Mouse (Mus musculus) Patski (cell line): ENCODE measurements around the gene Immp2l. TPM values are rescaled to one million over a fixed set of nuclear protein-coding genes. Genes with fewer than 3 reads are reported as not detected.

ENCODE experiments used
- ATAC-seq: fragments of 100-300 bp; one replicate; pipeline ENCODE4 v1.8.0; 2021
- CTCF ChIA-PET: fragments of 350-600 bp; sonication (Branson Sonifier 250); formaldehyde crosslinking; loops from one replicate; lab custom pipeline; 2022; ENCODE audit warnings: inconsistent platforms; lab: Charles Lee
- POLR2A ChIA-PET: fragments of 350-600 bp; sonication (Branson Sonifier 250); formaldehyde crosslinking; loops from one replicate; lab custom pipeline; 2022; ENCODE audit warnings: antibody characterized with exemption, inconsistent platforms; lab: Charles Lee
- DNase-seq: peaks from one replicate; pipeline ENCODE4 v3.0.0-alpha.2; 2011; ENCODE audit warnings: low read depth, low spot score
- H3K27me3 ChIP-seq: fragments of 371-371 bp; one replicate; pipeline ENCODE4 v1.5.1; 2021
- CTCF ChIP-seq: fragments of 100-300 bp; IDR thresholded peaks from one replicate; pipeline ENCODE4 v1.5.1; 2021
- in situ Hi-C: fragments of 300-500 bp; cut with MboI; formaldehyde crosslinking; loops from 3 replicates; pipeline ENCODE4 v1.11.1; 2018; ENCODE audit warnings: low pct_unique_long_range_greater_than_20kb, mixed read lengths
- polyA plus RNA-seq: library from polyadenylated mRNA; unstranded; gene quantifications from one replicate; pipeline ENCODE4 v1.2.3, GENCODE M21; 2021

Gene Immp2l
- polyA plus RNA-seq, 1 experiment from 2014 or later: 21.6 TPM

DNA sequence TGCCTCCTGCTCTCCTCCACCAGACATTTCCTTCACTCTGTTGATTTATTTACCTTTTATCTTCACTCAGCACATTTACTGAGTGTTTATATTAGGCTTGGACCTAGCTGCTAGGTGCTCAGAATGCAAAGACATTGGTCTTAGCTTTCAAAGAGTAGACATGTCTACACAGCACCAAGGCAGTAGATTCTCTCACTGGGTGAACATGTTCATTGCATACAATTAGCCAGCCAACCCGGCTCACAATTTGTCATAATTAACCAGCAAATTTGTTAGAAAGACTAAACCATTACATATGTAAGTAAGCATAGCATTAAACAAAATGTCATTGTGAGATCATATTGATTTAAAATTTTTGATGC is 542.5 kb downstream of the Immp2l start:
- in situ Hi-C loops: no loop called here
- CTCF ChIA-PET: no interaction called here
- H3K27me3 ChIP-seq: no peaks in the 10 kb centered on the region
- DNase-seq (no peak), ATAC-seq (no peak)
- TF ChIP-seq CTCF: no peak
- POLR2A ChIA-PET: no interaction called here

DNA sequence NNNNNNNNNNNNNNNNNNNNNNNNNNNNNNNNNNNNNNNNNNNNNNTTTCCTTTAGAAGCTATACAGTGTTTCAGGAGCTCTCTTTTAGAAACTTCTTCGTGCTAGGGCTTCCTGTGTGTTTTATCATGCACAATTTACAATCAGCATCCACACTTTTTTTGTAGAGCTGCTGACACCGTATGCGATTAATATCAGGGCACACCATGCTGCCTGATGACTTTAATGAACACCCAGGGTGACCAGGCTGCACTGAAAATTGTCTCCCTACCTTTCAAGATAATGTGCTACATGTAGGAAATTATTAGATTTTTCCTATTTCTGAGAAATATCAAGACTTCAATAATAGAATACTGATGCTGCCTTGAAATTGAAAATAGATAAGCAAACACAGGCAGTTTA is 549.9 kb downstream of the Immp2l start:
- TF ChIP-seq CTCF: no peak
- no peak for DNase-seq
- POLR2A ChIA-PET: no interaction called here
- peaks cover 2% of the 10 kb centered on the region for H3K27me3 ChIP-seq
- in situ Hi-C loops: no loop called here
- no peak for ATAC-seq
- CTCF ChIA-PET: no interaction called here

DNA sequence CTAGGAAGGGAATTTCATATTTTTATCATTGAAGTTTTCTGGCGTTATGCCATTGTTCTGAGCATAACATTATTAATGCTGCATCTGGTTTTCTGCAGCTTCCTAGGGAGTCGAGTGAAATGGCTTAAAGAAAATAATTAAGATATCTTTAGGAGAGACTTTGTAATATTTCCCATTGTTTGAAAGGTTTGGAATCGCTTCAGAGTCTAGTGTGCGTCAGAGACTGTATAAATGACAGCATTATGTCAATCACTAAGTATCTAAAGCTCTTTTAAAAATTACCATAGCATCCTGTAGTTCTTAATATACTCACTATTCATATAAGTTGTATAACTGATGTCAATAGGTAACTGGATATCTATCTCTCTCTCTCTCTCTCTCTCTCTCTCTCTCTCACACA is 551.3 kb downstream of the Immp2l start:
- no peak for DNase-seq
- no peak for TF ChIP-seq CTCF
- peaks cover 6% of the 10 kb centered on the region for H3K27me3 ChIP-seq
- CTCF ChIA-PET: interaction anchor here (1.7 kb wide), 2 partner anchors 12 to 13 kb away, joined by 4 read pairs; no protein-coding TSS in a partner anchor
- POLR2A ChIA-PET: no interaction called here
- no peak for ATAC-seq
- in situ Hi-C loops: no loop called here

DNA sequence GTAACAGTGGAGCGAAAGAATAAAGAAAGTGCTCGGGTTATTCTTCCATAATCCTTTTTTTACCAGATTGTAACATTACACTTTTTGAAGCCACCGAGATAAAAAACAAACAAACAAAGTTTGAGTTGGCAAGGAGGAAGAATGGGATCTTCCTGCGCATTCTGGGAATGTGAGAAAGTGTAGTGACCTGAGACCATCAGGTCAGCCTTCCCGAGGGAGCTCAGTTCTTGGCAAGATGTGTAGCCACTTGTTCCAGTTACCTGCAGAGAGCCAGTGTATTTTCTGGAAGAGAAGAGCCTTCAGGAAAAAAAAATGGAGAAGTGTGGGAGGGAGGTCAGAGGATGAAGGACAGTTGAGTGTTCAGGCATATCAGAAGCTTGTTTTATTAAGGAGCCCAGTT is 569.5 kb downstream of the Immp2l start:
- no peaks in the 10 kb centered on the region for H3K27me3 ChIP-seq
- no peak for DNase-seq
- CTCF ChIA-PET: no interaction called here
- no peak for TF ChIP-seq CTCF
- POLR2A ChIA-PET: interaction anchor here (0.7 kb wide), 1 partner anchor 656 kb away, joined by 3 read pairs; no protein-coding TSS in a partner anchor
- ATAC-seq: no peak
- in situ Hi-C loops: no loop called here

DNA sequence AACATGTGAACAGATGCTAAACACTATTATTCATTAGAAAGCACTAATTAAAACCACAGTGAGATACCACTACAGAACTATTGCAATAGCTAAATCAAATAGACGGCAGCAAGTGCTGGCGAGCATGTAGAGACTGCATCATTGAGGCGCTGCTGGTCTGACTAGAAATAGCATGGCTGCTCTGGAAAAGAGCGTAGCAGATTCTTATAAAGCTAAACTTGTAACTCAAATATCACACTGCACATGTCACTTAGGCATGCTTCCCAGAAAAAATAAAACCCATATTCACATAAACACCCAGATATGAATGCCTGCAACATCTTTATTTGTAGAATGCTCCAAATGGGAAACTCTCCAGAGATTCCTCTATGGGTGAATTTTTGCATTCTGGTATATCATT is 570.1 kb downstream of the Immp2l start:
- ChIA-PET POLR2A (no interaction called here), CTCF (interaction anchor here (0.7 to 0.9 kb wide), 2 partner anchors 10 to 38 kb away, joined by 3 read pairs; no protein-coding TSS in a partner anchor)
- no peak for DNase-seq
- TF ChIP-seq CTCF: no peak
- in situ Hi-C loops: no loop called here
- no peaks in the 10 kb centered on the region for H3K27me3 ChIP-seq
- no peak for ATAC-seq

DNA sequence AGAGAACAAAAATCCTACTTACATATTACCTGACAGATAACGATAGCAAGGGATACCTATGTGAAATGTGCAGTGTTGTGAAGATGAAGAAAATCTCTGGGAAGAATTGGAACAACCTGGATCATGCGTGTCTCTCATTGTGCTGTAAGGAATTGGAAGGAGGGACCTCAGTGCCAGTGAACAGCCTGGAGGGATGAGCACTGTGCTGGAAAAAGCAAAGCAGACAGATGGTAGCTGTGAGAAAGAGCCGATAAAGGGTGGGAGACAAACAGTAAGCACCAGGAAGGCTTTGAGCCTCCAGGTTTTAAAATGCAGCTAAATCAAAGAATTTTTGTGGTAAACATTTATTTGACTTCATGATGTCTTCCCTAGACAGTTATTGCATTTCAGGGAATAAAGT is 591.4 kb downstream of the Immp2l start:
- in situ Hi-C loops: no loop called here
- H3K27me3 ChIP-seq: no peaks in the 10 kb centered on the region
- CTCF ChIA-PET: no interaction called here
- no peak for DNase-seq
- TF ChIP-seq CTCF: no peak
- no peak for ATAC-seq
- POLR2A ChIA-PET: no interaction called here

DNA sequence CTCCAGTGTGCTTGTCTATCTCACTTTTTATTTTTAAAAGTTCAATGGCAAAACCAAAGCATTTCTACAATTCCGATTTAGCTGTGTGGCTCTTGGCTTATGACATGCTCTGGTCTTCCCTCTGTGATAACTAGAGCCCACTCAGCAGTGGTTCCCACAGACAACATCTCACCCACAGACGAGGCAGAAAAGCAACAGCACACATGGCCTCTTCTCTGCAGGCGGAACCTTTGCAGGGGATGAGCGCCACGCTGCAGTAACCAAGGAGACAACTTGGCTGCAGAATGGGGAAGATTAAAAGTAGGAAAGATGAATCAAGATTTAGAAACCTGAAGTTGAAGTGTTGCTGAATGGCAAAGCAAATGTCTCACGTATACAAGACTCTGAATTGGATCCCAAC is 597.5 kb downstream of the Immp2l start:
- CTCF ChIA-PET: no interaction called here
- no peak for ATAC-seq

DNA sequence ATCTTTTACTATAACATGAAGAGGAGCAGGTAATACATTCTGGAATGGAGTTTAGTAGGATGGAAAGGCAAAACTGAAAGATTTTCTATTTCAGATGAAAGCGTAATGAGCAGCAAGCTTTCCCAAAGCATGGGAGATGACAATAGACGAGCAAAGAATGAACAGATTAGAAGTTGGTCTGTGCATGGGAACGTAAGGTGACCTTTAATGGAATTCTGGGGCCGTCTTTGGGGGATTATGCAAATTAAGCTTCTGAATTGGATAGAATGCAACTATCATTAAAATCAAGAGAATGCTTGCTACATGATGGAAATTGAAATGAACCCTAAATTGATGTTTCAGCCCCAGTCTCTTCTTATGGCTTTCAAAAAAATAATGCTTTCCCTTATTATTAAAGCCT is 619.4 kb downstream of the Immp2l start:
- ChIA-PET POLR2A (no interaction called here), CTCF (no interaction called here)
- no peaks in the 10 kb centered on the region for H3K27me3 ChIP-seq
- DNase-seq (no peak), ATAC-seq (no peak)
- in situ Hi-C loops: no loop called here
- TF ChIP-seq CTCF: no peak

More for the DNA sequence above, 597.5 kb downstream of the Immp2l start:
- no peak for DNase-seq
- no peaks in the 10 kb centered on the region for H3K27me3 ChIP-seq
- in situ Hi-C loops: no loop called here
- POLR2A ChIA-PET: no interaction called here
- TF ChIP-seq CTCF: no peak

DNA sequence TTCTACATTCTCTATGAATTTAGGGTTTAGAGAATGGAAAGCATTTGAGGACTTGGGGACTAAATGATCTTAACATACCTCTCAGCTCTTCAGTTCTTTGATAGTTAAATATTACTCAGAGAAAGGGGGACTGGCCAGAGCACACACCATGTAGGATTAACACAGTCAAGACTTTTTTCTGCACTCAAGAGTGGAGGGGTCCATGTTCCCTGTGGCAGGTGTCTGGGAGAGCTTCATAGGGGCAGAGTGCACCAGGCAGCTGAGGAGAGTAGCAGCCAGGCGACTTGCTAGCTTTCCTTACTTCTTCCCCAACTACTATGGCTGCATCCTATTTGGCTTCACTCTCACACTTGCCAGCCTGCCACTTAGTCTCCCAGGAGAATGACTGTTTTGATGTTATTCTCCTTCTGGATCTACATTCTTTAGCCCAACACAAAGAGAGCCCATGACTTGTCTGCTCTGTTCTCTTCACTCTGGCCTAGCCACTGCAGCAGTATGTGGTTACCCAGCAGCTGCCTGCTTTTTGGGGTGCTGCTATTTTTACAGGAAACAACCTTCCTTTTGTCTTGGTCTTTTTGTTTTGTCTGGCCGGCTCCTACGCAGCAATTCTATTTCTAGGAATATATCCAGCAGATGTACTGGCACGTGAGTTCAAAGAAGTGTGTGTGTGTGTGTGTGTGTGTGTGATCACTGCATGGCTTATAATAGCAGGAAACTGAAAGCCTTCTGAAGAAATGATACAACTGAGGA is 621.1 kb downstream of the Immp2l start:
- ChIA-PET CTCF (no interaction called here), POLR2A (no interaction called here)
- TF ChIP-seq CTCF: no peak
- H3K27me3 ChIP-seq: no peaks in the 10 kb centered on the region
- DNase-seq (no peak), ATAC-seq (no peak)
- in situ Hi-C loops: no loop called here

DNA sequence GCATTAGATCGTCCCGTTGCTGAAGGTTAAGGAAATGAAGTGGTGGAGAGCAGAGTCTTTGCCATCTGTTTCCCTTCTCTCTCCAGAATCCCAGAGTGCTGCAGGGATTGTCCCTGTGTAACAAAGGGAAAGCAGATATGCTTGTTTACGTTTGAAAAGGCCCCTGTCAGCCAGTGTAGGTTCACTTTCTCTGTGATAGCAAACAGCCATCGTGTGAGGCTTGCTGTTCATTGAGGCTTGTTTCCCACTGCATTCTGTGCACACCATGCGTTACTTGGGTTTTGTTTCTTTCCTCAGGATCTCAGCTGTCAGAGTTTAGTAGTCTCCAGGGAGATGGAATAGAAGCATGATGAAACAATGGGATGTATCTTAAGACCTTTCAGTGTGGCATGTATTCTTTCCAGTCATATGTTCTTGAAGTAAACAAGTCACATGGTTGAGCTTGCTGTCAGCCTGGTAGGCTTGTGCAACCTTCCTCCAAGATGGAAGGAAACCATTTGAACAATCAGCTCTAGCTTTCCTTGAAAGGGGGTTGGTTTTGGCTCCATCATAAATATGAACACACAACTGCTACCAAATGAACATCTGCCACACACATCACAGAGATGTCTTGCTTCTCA is 623.2 kb downstream of the Immp2l start:
- ATAC-seq (no peak), DNase-seq (no peak)
- in situ Hi-C loops: no loop called here
- no peaks in the 10 kb centered on the region for H3K27me3 ChIP-seq
- POLR2A ChIA-PET: no interaction called here
- TF ChIP-seq CTCF: no peak
- CTCF ChIA-PET: interaction anchor here (1.5 kb wide), 1 partner anchor 18 kb away, joined by 3 read pairs; no protein-coding TSS in a partner anchor

DNA sequence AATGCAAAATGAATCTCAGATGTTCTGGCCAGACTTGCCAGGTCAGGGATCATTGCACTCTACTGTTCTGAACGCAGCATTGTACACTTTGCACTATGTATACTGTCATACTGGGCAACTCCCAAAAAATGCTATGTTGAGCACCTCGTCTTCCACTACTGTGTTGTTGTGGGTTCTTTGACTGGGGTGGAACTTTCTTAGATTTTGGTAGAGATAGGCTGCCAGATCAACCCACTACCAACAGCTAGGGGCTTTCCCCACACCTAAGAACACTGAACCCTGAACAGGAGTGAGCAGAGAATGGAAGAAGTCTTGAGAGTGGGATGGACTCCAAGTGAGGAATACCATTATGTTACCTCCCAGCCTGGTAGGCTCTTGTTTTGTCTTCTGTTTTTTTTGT is 623.8 kb downstream of the Immp2l start:
- ATAC-seq: no peak
- ChIA-PET CTCF (interaction anchor here (1.5 kb wide), 2 partner anchors 19 to 21 kb away, joined by 3 read pairs; no protein-coding TSS in a partner anchor), POLR2A (no interaction called here)
- no peak for DNase-seq
- TF ChIP-seq CTCF: no peak
- in situ Hi-C loops: no loop called here
- H3K27me3 ChIP-seq: no peaks in the 10 kb centered on the region
